Comparison of ENCODE assay signal across 8 mouse cellular contexts in the genomic region with DNA sequence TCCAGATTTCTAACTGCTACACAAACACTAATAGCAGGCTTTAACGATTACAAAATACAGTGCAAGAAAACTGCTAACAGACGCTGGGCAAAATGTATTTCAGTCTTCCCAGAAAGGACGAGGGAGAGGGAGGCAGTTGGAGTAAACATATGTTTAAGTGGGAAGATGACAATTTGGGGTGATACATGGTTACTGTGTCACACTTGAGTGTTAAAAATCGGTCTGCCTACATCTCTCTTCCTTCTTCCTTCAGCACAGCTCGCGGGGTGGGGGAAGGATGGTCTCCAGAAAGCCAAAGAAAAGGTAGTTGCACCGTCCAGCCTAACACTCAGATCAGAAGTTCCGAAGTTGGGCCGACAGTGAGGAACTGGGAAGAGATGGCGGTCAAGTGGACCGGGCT. TPM values are rescaled to one million over a fixed set of nuclear protein-coding genes. Genes with fewer than 3 reads are reported as not detected.
DNase-seq lines count a peak whose midpoint lies in the region; ATAC-seq and TF ChIP-seq lines count a peak whose summit lies in the region.

No protein-coding gene starts in this region.

- no peak for TF ChIP-seq POLR2A in spleen, adult 2 months (IDR thresholded peaks at IDR 0.05; ENCODE audit: low read depth, low read length)

- H3K36me3 ChIP-seq in spleen, adult 2 months (ENCODE audit: control insufficient read depth, insufficient read depth, low read length): no peaks in the 10 kb centered on the region
- no peaks in the 10 kb centered on the region for H3K36me3 ChIP-seq in intestine, postnatal 0 days (ENCODE audit: control insufficient read depth, insufficient read depth)
- H3K36me3 ChIP-seq in midbrain, embryonic 16.5 days (ENCODE audit: control insufficient read depth, insufficient read depth, low read length): no peaks in the 10 kb centered on the region

- no peak for ATAC-seq in intestine, postnatal 0 days
- no peak for ATAC-seq in midbrain, embryonic 16.5 days

- no peak for TF ChIP-seq CTCF in gastrocnemius, adult 2 months (IDR thresholded peaks at IDR 0.05)
- no peak for TF ChIP-seq CTCF in spleen, adult 2 months (IDR thresholded peaks at IDR 0.05; ENCODE audit: extremely low read depth, insufficient read depth, insufficient read length, insufficient replicate concordance)
- TF ChIP-seq CTCF in intestine, postnatal 0 days (IDR thresholded peaks at IDR 0.05; ENCODE audit: low read depth): no peak

- intact Hi-C loops in gastrocnemius, adult 2 months (cut with DNase I): loop anchor here (5.0 to 10.0 kb wide), 4 partner anchors 193 to 375 kb away; partner anchors contain the start of genes Bmi1 and Mllt10

- peak overlapping the region; percentile 64 for H3K4me2 ChIP-seq in intestine, postnatal 0 days (replicated peaks; ENCODE audit: low read depth)
- peak overlapping the region; percentile 95 for H3K4me2 ChIP-seq in midbrain, embryonic 16.5 days (ENCODE audit: low read length)

- under 1% methylated on average over 11 of the region's 11 CpGs for WGBS in spleen, adult 2 months
- under 1% methylated on average over 11 of the region's 11 CpGs for WGBS in intestine, postnatal 0 days
- under 1% methylated on average over 11 of the region's 11 CpGs for WGBS in midbrain, embryonic 16.5 days

- peak overlapping the region; percentile 96 for H3K4me3 ChIP-seq in gastrocnemius, adult 2 months
- H3K4me3 ChIP-seq in spleen, adult 2 months (ENCODE audit: extremely low read depth, insufficient read depth, insufficient read length): peak overlapping the region; percentile 78
- peak overlapping the region; percentile 69 for H3K4me3 ChIP-seq in intestine, postnatal 0 days (ENCODE audit: low read depth, low read length)
- H3K4me3 ChIP-seq in midbrain, embryonic 16.5 days (ENCODE audit: low read depth, low read length): peak overlapping the region; percentile 95

- peak overlapping the region; percentile 71 for H3K9ac ChIP-seq in intestine, postnatal 0 days (ENCODE audit: low read depth, low read length)
- H3K9ac ChIP-seq in midbrain, embryonic 16.5 days (ENCODE audit: low read depth, low read length): peak overlapping the region; percentile 92

- DNase-seq in gastrocnemius, adult 2 months: no peak
- DNase-seq in gastrocnemius, postnatal 10 days: no peak
- DNase-seq in spleen, adult 2 months (ENCODE audit: low read depth in 1 of 2, low spot score in 2 of 2): no peak
- no peak for DNase-seq in spleen, postnatal 4 days (ENCODE audit: low spot score in 2 of 2)
- DNase-seq in adrenal gland, postnatal 4 days (ENCODE audit: low spot score in 2 of 2): no peak
- no peak for DNase-seq in adrenal gland, adult 18-20 months (ENCODE audit: low spot score in 2 of 2)

- no peaks in the 10 kb centered on the region for H3K27me3 ChIP-seq in spleen, adult 2 months (ENCODE audit: control insufficient read depth, insufficient read depth, low read length)
- no peaks in the 10 kb centered on the region for H3K27me3 ChIP-seq in intestine, postnatal 0 days (replicated peaks; ENCODE audit: control insufficient read depth, insufficient read depth, low read length)
- no peaks in the 10 kb centered on the region for H3K27me3 ChIP-seq in midbrain, embryonic 16.5 days (ENCODE audit: control insufficient read depth, insufficient read depth, low read depth, low read length)

- peak overlapping the region; percentile 99 for H3K27ac ChIP-seq in gastrocnemius, adult 2 months
- peak overlapping the region; percentile 80 for H3K27ac ChIP-seq in spleen, adult 2 months (ENCODE audit: insufficient read depth, low read length)
- H3K27ac ChIP-seq in intestine, postnatal 0 days (ENCODE audit: low read depth, low read length): peak overlapping the region; percentile 98
- peak overlapping the region; percentile 98 for H3K27ac ChIP-seq in midbrain, embryonic 16.5 days (ENCODE audit: low read length)

- H3K4me1 ChIP-seq in spleen, adult 2 months (ENCODE audit: control insufficient read depth, insufficient read depth, insufficient read length): 0 out of 2 replicates have a peak, but pooled peaks cover 2% of the 10 kb centered on the region
- no peaks in the 10 kb centered on the region for H3K4me1 ChIP-seq in intestine, postnatal 0 days (replicated peaks; ENCODE audit: control insufficient read depth, insufficient read depth, low read length)
- H3K4me1 ChIP-seq in midbrain, embryonic 16.5 days (ENCODE audit: control insufficient read depth, insufficient read depth, low read length): peaks cover 19% of the 10 kb centered on the region

- H3K9me3 ChIP-seq in intestine, postnatal 0 days (ENCODE audit: control insufficient read depth): no peaks in the 10 kb centered on the region
- no peaks in the 10 kb centered on the region for H3K9me3 ChIP-seq in midbrain, embryonic 16.5 days (replicated peaks; ENCODE audit: control insufficient read depth, low read length, poor library complexity, severe bottlenecking)

RNA-seq across cellular contexts. Expression of gene Dnajc1, which starts 0.8 kb away (rescaled TPM):
- total RNA-seq in gastrocnemius, adult 2 months (2021): 10 to 100 TPM; 10.7 to 13.2 TPM
- total RNA-seq in gastrocnemius, postnatal 10 days (2021): 10 to 100 TPM; 13.4 to 18.3 TPM
- 10.1 and 20.8 TPM in 2 replicates for polyA plus RNA-seq in spleen, adult 2 months (2012; rRNA removed)
- polyA plus RNA-seq in intestine, postnatal 0 days (2015; fragmentation: Nextera tagmentation; extraction: Ambion mirVana): 24.4 and 30.3 TPM in 2 replicates
- polyA plus RNA-seq in midbrain, embryonic 16.5 days (2015; fragmentation: Nextera tagmentation; extraction: Ambion mirVana): 20.9 and 24.5 TPM in 2 replicates
- 10 to 100 TPM; 25.7 to 26.2 TPM for total RNA-seq in adrenal gland, postnatal 4 days (2021)
- total RNA-seq in adrenal gland, adult 18-20 months (2021): 10 to 100 TPM; 30.4 to 39.1 TPM
